11 mouse cellular contexts compared by ENCODE assay signal in the genomic region with DNA sequence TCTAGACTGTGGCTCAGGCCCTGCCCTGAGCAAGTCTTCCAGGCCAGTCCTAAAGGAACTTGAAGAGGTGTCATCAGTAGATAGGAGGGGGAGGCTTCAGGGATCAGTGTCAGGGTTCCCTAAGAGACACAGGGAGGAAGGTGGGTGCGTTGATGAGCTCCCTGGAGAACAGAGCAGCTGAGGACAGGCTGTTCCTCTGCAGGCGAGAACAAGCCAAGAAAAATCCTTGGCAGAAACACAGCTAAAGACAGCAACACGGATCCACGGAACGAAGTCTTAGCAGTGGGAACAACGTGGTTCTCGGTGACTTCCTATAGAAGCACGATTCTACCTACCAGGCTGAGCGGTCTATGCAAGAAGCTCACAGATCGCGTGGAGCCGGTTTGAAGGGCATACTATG. TPM values are rescaled to one million over a fixed set of nuclear protein-coding genes. Genes with fewer than 3 reads are reported as not detected.
DNase-seq lines count a peak whose midpoint lies in the region; ATAC-seq and TF ChIP-seq lines count a peak whose summit lies in the region.
"Had no signal": no experiment of that assay in that cellular context is flagged by ENCODE, and none has a peak within 500 bp of the region (broad histone marks: within the 10 kb centered on the region; RNA-seq: fewer than 3 reads in every experiment).

No protein-coding gene starts in this region.

- no peak overlapping the region for H3K4me3 ChIP-seq in stomach, embryonic 15.5 days (replicated peaks)
- no peak overlapping the region for H3K4me3 ChIP-seq in liver, postnatal 0 days (ENCODE audit: low read depth, low read length)
- no peak overlapping the region for H3K4me3 ChIP-seq in forebrain, embryonic 14.5 days (ENCODE audit: low read depth, low read length)
- H3K4me3 ChIP-seq: hindbrain, embryonic 12.5 days had no signal

- WGBS in stomach, embryonic 15.5 days: 65% methylated on average over 12 of the region's 12 CpGs
- WGBS in liver, postnatal 0 days (ENCODE audit: insufficient replicate concordance): 78% methylated on average over 12 of the region's 12 CpGs
- 89% methylated on average over 12 of the region's 12 CpGs for WGBS in forebrain, embryonic 14.5 days

- H3K36me3 ChIP-seq in stomach, embryonic 15.5 days: no peaks in the 10 kb centered on the region
- H3K36me3 ChIP-seq in liver, postnatal 0 days (replicated peaks; ENCODE audit: insufficient read depth, low read length): no peaks in the 10 kb centered on the region
- no peaks in the 10 kb centered on the region for H3K36me3 ChIP-seq in forebrain, embryonic 14.5 days (ENCODE audit: control insufficient read depth, insufficient read depth, low read length)
- H3K36me3 ChIP-seq: hindbrain, embryonic 12.5 days had no signal

- peak overlapping the region; percentile 35; the same call in 1 of the 2 replicates for H3K27ac ChIP-seq in stomach, embryonic 15.5 days
- H3K27ac ChIP-seq in liver, postnatal 0 days (ENCODE audit: low read depth): no peak overlapping the region
- no peak overlapping the region for H3K27ac ChIP-seq in forebrain, embryonic 14.5 days (ENCODE audit: low read depth, low read length)
- H3K27ac ChIP-seq: hindbrain, embryonic 12.5 days had no signal

- TF ChIP-seq CTCF in liver, postnatal 0 days (IDR thresholded peaks at IDR 0.05; ENCODE audit: low read depth): no peak

- no peak for ATAC-seq in stomach, embryonic 15.5 days (ENCODE audit: insufficient read depth, low FRiP score, low read depth)
- no peak for ATAC-seq in liver, postnatal 0 days
- no peak for ATAC-seq in forebrain, embryonic 14.5 days

- intact Hi-C loops in left cerebral cortex, postnatal 4 days (cut with DNase I): no loop called here

- no peak for TF ChIP-seq EP300 in liver, postnatal 0 days (IDR thresholded peaks at IDR 0.05; ENCODE audit: low read depth)

- DNase-seq in left cerebral cortex, adult 11 months (ENCODE audit: low spot score): peak; percentile 47
- DNase-seq in left cerebral cortex, postnatal 4 days: no peak
- peak; percentile 74 to 75 for DNase-seq in frontal cortex, postnatal 36 days (ENCODE audit: low spot score in 2 of 2)
- DNase-seq in layer of hippocampus, postnatal 36 days: peak; percentile 29 to 42
- DNase-seq in liver, postnatal 0 days: no peak
- DNase-seq in forebrain, embryonic 14.5 days (ENCODE audit: low spot score): no peak
- DNase-seq: lung, postnatal 36 days had no signal

- H3K4me2 ChIP-seq in stomach, embryonic 15.5 days: no peak overlapping the region
- H3K4me2 ChIP-seq in liver, postnatal 0 days (ENCODE audit: low read depth, low read length): no peak overlapping the region
- no peak overlapping the region for H3K4me2 ChIP-seq in forebrain, embryonic 14.5 days (ENCODE audit: low read length)
- H3K4me2 ChIP-seq: hindbrain, embryonic 12.5 days had no signal

- H3K27me3 ChIP-seq in stomach, embryonic 15.5 days (replicated peaks): no peaks in the 10 kb centered on the region
- H3K27me3 ChIP-seq in liver, postnatal 0 days (ENCODE audit: insufficient read depth, low read length): no peaks in the 10 kb centered on the region
- H3K27me3 ChIP-seq in forebrain, embryonic 14.5 days (replicated peaks; ENCODE audit: control insufficient read depth, insufficient read depth, low read length): no peaks in the 10 kb centered on the region
- H3K27me3 ChIP-seq: hindbrain, embryonic 12.5 days had no signal

- H3K9me3 ChIP-seq in stomach, embryonic 15.5 days: no peaks in the 10 kb centered on the region
- no peaks in the 10 kb centered on the region for H3K9me3 ChIP-seq in liver, postnatal 0 days (ENCODE audit: low read length)
- no peaks in the 10 kb centered on the region for H3K9me3 ChIP-seq in forebrain, embryonic 14.5 days (replicated peaks; ENCODE audit: control insufficient read depth, low read length)
- H3K9me3 ChIP-seq: hindbrain, embryonic 12.5 days had no signal

- no peak overlapping the region for H3K9ac ChIP-seq in stomach, embryonic 15.5 days
- H3K9ac ChIP-seq in liver, postnatal 0 days (replicated peaks): no peak overlapping the region
- no peak overlapping the region for H3K9ac ChIP-seq in forebrain, embryonic 14.5 days (ENCODE audit: low read length)
- H3K9ac ChIP-seq: hindbrain, embryonic 12.5 days had no signal

- peaks cover 36% of the 10 kb centered on the region for H3K4me1 ChIP-seq in stomach, embryonic 15.5 days
- no peaks in the 10 kb centered on the region for H3K4me1 ChIP-seq in liver, postnatal 0 days (ENCODE audit: insufficient read depth)
- H3K4me1 ChIP-seq in forebrain, embryonic 14.5 days (ENCODE audit: control insufficient read depth, insufficient read depth, low read length): peaks cover 19% of the 10 kb centered on the region; the same call in 1 of the 2 replicates

RNA-seq across cellular contexts. Expression of gene Rgma, which starts 44.6 kb away (rescaled TPM):
- total RNA-seq in left cerebral cortex, postnatal 4 days (2021): 100 to 1,000 TPM; 185 to 206 TPM
- 10 to 100 TPM; 44.1 to 48.8 TPM for total RNA-seq in layer of hippocampus, postnatal 36 days (2021)
- polyA plus RNA-seq in stomach, embryonic 15.5 days (2015; fragmentation: Nextera tagmentation; extraction: Ambion mirVana): 12.1 and 14.9 TPM in 2 replicates
- 0.12 TPM in 2 replicates for polyA plus RNA-seq in liver, postnatal 0 days (2015; fragmentation: Nextera tagmentation; extraction: Ambion mirVana)
- polyA plus RNA-seq in forebrain, embryonic 14.5 days (2014; fragmentation: Nextera tagmentation; extraction: Ambion mirVana): 20.6 and 23.6 TPM in 2 replicates
- total RNA-seq: common myeloid progenitor, adult 5-6 weeks; neutrophil, adult 5-6 weeks had no signal

Comparison
In these comparisons a context has a peak if more than half of its experiments do, and no peak if none do; other contexts are left out.
1. DNase-seq: peak in left cerebral cortex, adult 11 months (single experiment), frontal cortex, postnatal 36 days (2 of 2) and layer of hippocampus, postnatal 36 days (2 of 2); none in left cerebral cortex, postnatal 4 days (single experiment), liver, postnatal 0 days (single experiment) and forebrain, embryonic 14.5 days (single experiment).
2. RNA of gene Rgma, which starts 44.6 kb away (polyA plus RNA-seq): 20.6 to 23.6 TPM in forebrain, embryonic 14.5 days and 12.1 to 14.9 TPM in stomach, embryonic 15.5 days; 0.12 TPM in liver, postnatal 0 days; every median in the first group is over 10 times any median in the second.